ENCODE assay signal across 38 mouse cellular contexts in genomic region chr7:143866538-143866937, GRCm38 (mm10). TPM values are rescaled to one million over a fixed set of nuclear protein-coding genes. Genes with fewer than 3 reads are reported as not detected.
"Had no signal": no experiment of that assay in that cellular context is flagged by ENCODE, and none has a peak within 500 bp of the region (broad histone marks: within the 10 kb centered on the region; RNA-seq: fewer than 3 reads in every experiment).

Gene Gm498 (plus strand): TSS chr7:143866838.

- H3K27me3 ChIP-seq: limb, embryonic 12.5 days; limb, embryonic 13.5 days; limb, embryonic 15.5 days; liver, embryonic 12.5 days; liver, embryonic 13.5 days; liver, embryonic 15.5 days; lung, embryonic 15.5 days; midbrain, embryonic 12.5 days; midbrain, embryonic 13.5 days; midbrain, embryonic 15.5 days had no signal

- DNase-seq: left cerebral cortex, postnatal 4 days; liver; liver, embryonic 13.5 days; liver, postnatal 0 days; lung, adult 18-20 months; lung, adult 2 months; lung, embryonic 14.5 days; lung, postnatal 10 days; lung, postnatal 14 days; lung, postnatal 36 days; lung, postnatal 4 days; midbrain, embryonic 14.5 days had no signal

- H3K27ac ChIP-seq: left cerebral cortex, adult 2 months; limb, embryonic 10.5 days; limb, embryonic 12.5 days; limb, embryonic 13.5 days; limb, embryonic 15.5 days; liver, embryonic 12.5 days; liver, embryonic 13.5 days; liver, embryonic 14.5 days; liver, embryonic 15.5 days; lung, embryonic 15.5 days; macrophage; midbrain, embryonic 10.5 days; midbrain, embryonic 12.5 days; midbrain, embryonic 13.5 days; midbrain, embryonic 15.5 days had no signal

- H3K36me3 ChIP-seq: limb, embryonic 10.5 days; limb, embryonic 12.5 days; limb, embryonic 13.5 days; limb, embryonic 15.5 days; liver, embryonic 12.5 days; liver, embryonic 13.5 days; liver, embryonic 15.5 days; lung, embryonic 15.5 days; midbrain, embryonic 10.5 days; midbrain, embryonic 12.5 days; midbrain, embryonic 13.5 days; midbrain, embryonic 15.5 days had no signal

- H3K4me1 ChIP-seq: limb, embryonic 10.5 days; limb, embryonic 12.5 days; limb, embryonic 13.5 days; limb, embryonic 15.5 days; liver, embryonic 12.5 days; liver, embryonic 13.5 days; liver, embryonic 15.5 days; lung, embryonic 15.5 days; midbrain, embryonic 10.5 days; midbrain, embryonic 12.5 days; midbrain, embryonic 13.5 days; midbrain, embryonic 15.5 days had no signal

- H3K4me3 ChIP-seq: left cerebral cortex, adult 2 months; limb, embryonic 10.5 days; limb, embryonic 12.5 days; limb, embryonic 13.5 days; limb, embryonic 15.5 days; liver, embryonic 12.5 days; liver, embryonic 13.5 days; liver, embryonic 15.5 days; lung, embryonic 15.5 days; megakaryocyte, embryonic 14.5 days; midbrain, embryonic 10.5 days; midbrain, embryonic 12.5 days; midbrain, embryonic 13.5 days; midbrain, embryonic 15.5 days; myocyte had no signal

RNA-seq across cellular contexts. Expression of gene Gm498, which starts in this region (rescaled TPM):
- polyA plus RNA-seq: limb, embryonic 10.5 days; limb, embryonic 11.5 days; limb, embryonic 12.5 days; limb, embryonic 13.5 days; limb, embryonic 14.5 days; limb, embryonic 15.5 days; liver, adult 2 months; liver, embryonic 11.5 days; liver, embryonic 12.5 days; liver, embryonic 13.5 days; liver, embryonic 14.5 days; liver, embryonic 15.5 days; liver, embryonic 16.5 days; liver, postnatal 0 days; lung, adult 2 months; lung, embryonic 14.5 days; lung, embryonic 15.5 days; lung, embryonic 16.5 days; lung, postnatal 0 days; macrophage; midbrain, embryonic 10.5 days; midbrain, embryonic 11.5 days; midbrain, embryonic 12.5 days; midbrain, embryonic 13.5 days; midbrain, embryonic 14.5 days; midbrain, embryonic 15.5 days; midbrain, embryonic 16.5 days; midbrain, postnatal 0 days; myocyte had no signal
